Mouse (Mus musculus) thymus, adult 2 months (tissue): ENCODE data around the gene Phb2.

Source experiments
- CTCF ChIP-seq: fragments of 200-500 bp; IDR thresholded peaks from 2 replicates; pipeline ENCODE4 v1.5.1; 2012; ENCODE audit warnings: mild to moderate bottlenecking, control low read depth, low read length, moderate library complexity, borderline replicate concordance; ENCODE audit not compliant: control insufficient read depth, poor library complexity, insufficient read depth; ENCODE audit errors: extremely low read depth
- POLR2A ChIP-seq: fragments of 200-500 bp; IDR thresholded peaks from 2 replicates; pipeline ENCODE4 v1.6.1; 2012; ENCODE audit warnings: mild to moderate bottlenecking, low read length, control low read depth, moderate library complexity; ENCODE audit not compliant: control insufficient read depth, poor library complexity, insufficient read depth; ENCODE audit errors: extremely low read depth

GRCm38 (mm10) chr6:124755831-124756595, 43.9 kb downstream of the Phb2 start, which contains the start of the genes Gm45234 and Atn1:
- TF ChIP-seq POLR2A (no peak), CTCF (no peak)
